8 mouse cellular contexts compared by ENCODE assay signal in genomic region chr9:41580611-41581041, GRCm38 (mm10).
DNase-seq lines count a peak whose midpoint lies in the region; ATAC-seq and TF ChIP-seq lines count a peak whose summit lies in the region.

No protein-coding gene starts in this region.

- WGBS in hindbrain, embryonic 14.5 days = 0% methylated on average over 13 of the region's 13 CpGs
- 0% methylated on average over 13 of the region's 13 CpGs for WGBS in midbrain, embryonic 13.5 days
- WGBS in stomach, postnatal 0 days = under 1% methylated on average over 13 of the region's 13 CpGs

- peak overlapping the region; percentile 98 for H3K4me2 ChIP-seq in hindbrain, embryonic 14.5 days (replicated peaks)
- H3K4me2 ChIP-seq in midbrain, embryonic 13.5 days (replicated peaks) = peak overlapping the region; percentile 69
- peak overlapping the region; percentile 48 for H3K4me2 ChIP-seq in stomach, postnatal 0 days (replicated peaks; ENCODE audit: low read depth)

- peak overlapping the region; percentile 99 for H3K27ac ChIP-seq in hindbrain, embryonic 14.5 days
- peak overlapping the region; percentile 99 for H3K27ac ChIP-seq in midbrain, embryonic 13.5 days
- H3K27ac ChIP-seq in stomach, postnatal 0 days (replicated peaks) = peak overlapping the region; percentile 80

- H3K9ac ChIP-seq in hindbrain, embryonic 14.5 days = peak overlapping the region; percentile 100
- H3K9ac ChIP-seq in midbrain, embryonic 13.5 days (replicated peaks) = peak overlapping the region; percentile 96
- H3K9ac ChIP-seq in stomach, postnatal 0 days (ENCODE audit: low read length) = peak overlapping the region; percentile 71

- H3K4me1 ChIP-seq in hindbrain, embryonic 14.5 days (replicated peaks; ENCODE audit: control insufficient read depth, insufficient read depth, low read length) = peaks cover 29% of the 10 kb centered on the region
- H3K4me1 ChIP-seq in midbrain, embryonic 13.5 days (replicated peaks) = peaks cover 34% of the 10 kb centered on the region
- no peaks in the 10 kb centered on the region for H3K4me1 ChIP-seq in stomach, postnatal 0 days (replicated peaks; ENCODE audit: control insufficient read depth, insufficient read depth)

- peak overlapping the region; percentile 76 for H3K4me3 ChIP-seq in hindbrain, embryonic 14.5 days (replicated peaks; ENCODE audit: low read length)
- peak overlapping the region; percentile 67 for H3K4me3 ChIP-seq in midbrain, embryonic 13.5 days (replicated peaks)
- peak overlapping the region; percentile 47 for H3K4me3 ChIP-seq in stomach, postnatal 0 days (ENCODE audit: low read depth, low read length)

- no peak for TF ChIP-seq EP300 in stomach, postnatal 0 days (optimal IDR thresholded peaks at IDR 0.05)

- no peaks in the 10 kb centered on the region for H3K9me3 ChIP-seq in hindbrain, embryonic 14.5 days (ENCODE audit: control insufficient read depth, low read length)
- H3K9me3 ChIP-seq in midbrain, embryonic 13.5 days = no peaks in the 10 kb centered on the region
- no peaks in the 10 kb centered on the region for H3K9me3 ChIP-seq in stomach, postnatal 0 days (ENCODE audit: control insufficient read depth, low read length)

- ATAC-seq in hindbrain, embryonic 14.5 days (ENCODE audit: low FRiP score) = peak; percentile 64
- peak; percentile 83 for ATAC-seq in midbrain, embryonic 13.5 days
- ATAC-seq in stomach, postnatal 0 days (ENCODE audit: low FRiP score, low TSS enrichment) = peak; percentile 74; the same call in 1 of the 2 replicates

- no peaks in the 10 kb centered on the region for H3K27me3 ChIP-seq in hindbrain, embryonic 14.5 days (ENCODE audit: control insufficient read depth, insufficient read depth, low read length)
- H3K27me3 ChIP-seq in midbrain, embryonic 13.5 days = no peaks in the 10 kb centered on the region
- no peaks in the 10 kb centered on the region for H3K27me3 ChIP-seq in stomach, postnatal 0 days (ENCODE audit: control insufficient read depth, insufficient read depth, low read length)

- H3K36me3 ChIP-seq in hindbrain, embryonic 14.5 days (replicated peaks; ENCODE audit: control insufficient read depth, insufficient read depth) = peaks cover under 1% of the 10 kb centered on the region; the same call in 1 of the 2 replicates
- no peaks in the 10 kb centered on the region for H3K36me3 ChIP-seq in midbrain, embryonic 13.5 days
- H3K36me3 ChIP-seq in stomach, postnatal 0 days (ENCODE audit: control insufficient read depth, insufficient read depth, low read length) = no peaks in the 10 kb centered on the region

- DNase-seq in ZHBTc4 (ENCODE audit: low read depth, low spot score) = peak; percentile 38
- peak; percentile 53 to 55 for DNase-seq in cerebellum, postnatal 14 days
- DNase-seq in frontal cortex, postnatal 36 days (ENCODE audit: low spot score in 2 of 2) = peak; percentile 84 to 89
- peak; percentile 85 for DNase-seq in hindbrain, embryonic 14.5 days (ENCODE audit: low spot score)
- peak; percentile 90 for DNase-seq in left cerebral cortex, postnatal 4 days
- peak; percentile 34 for DNase-seq in stomach, postnatal 0 days (ENCODE audit: low spot score)
- no peak for DNase-seq in T-cell, adult 2 months (ENCODE audit: low spot score)

- no peak for TF ChIP-seq CTCF in stomach, postnatal 0 days (IDR thresholded peaks at IDR 0.05; ENCODE audit: low read depth)

- intact Hi-C loops in left cerebral cortex, postnatal 4 days (cut with DNase I) = loop anchor here (2.0 to 5.0 kb wide), 2 partner anchors 157 to 204 kb away; no protein-coding TSS in a partner anchor

Comparison
In these comparisons a context has a peak if more than half of its experiments do, and no peak if none do; other contexts are left out.
1. H3K4me2 ChIP-seq: peak in every context shown above with its lines; median percentile 98 in hindbrain, embryonic 14.5 days; 69 in midbrain, embryonic 13.5 days; 48 in stomach, postnatal 0 days.